Mouse (Mus musculus) spleen, adult 2 months (tissue): Measurements from ENCODE around the gene Gm27029. TPM values are rescaled to one million over a fixed set of nuclear protein-coding genes. Genes with fewer than 3 reads are reported as not detected.

Source experiments
- DNase-seq, 2 experiments: peaks; one replicate each; pipeline versions ENCODE4 v3.0.0 to v3.0.0-alpha.2; 2012 to 2021; ENCODE audit warnings: low spot score in 2 of 2, low read depth in 1 of 2
- H3K27ac ChIP-seq: fragments of 200-500 bp; 2 replicates; pipeline ENCODE4 v1.5.1; 2012; ENCODE audit warnings: low read length, inconsistent platforms; ENCODE audit not compliant: insufficient read depth
- H3K27me3 ChIP-seq: fragments of 200-500 bp; 2 replicates; pipeline ENCODE4 v1.6.1; 2012; ENCODE audit warnings: mild to moderate bottlenecking, moderate library complexity, low read length, inconsistent platforms; ENCODE audit not compliant: control insufficient read depth, insufficient read depth
- H3K36me3 ChIP-seq: fragments of 200-500 bp; 2 replicates; pipeline ENCODE4 v1.6.1; 2012; ENCODE audit warnings: mild to moderate bottlenecking, low read length, inconsistent platforms; ENCODE audit not compliant: control insufficient read depth, insufficient read depth
- H3K4me1 ChIP-seq: fragments of 200-500 bp; 2 replicates; pipeline ENCODE4 v1.6.1; 2011; ENCODE audit warnings: inconsistent platforms; ENCODE audit not compliant: control insufficient read depth, insufficient read depth, insufficient read length
- H3K4me3 ChIP-seq: fragments of 200-500 bp; 2 replicates; pipeline ENCODE4 v1.5.1; 2011; ENCODE audit warnings: mild to moderate bottlenecking, inconsistent platforms; ENCODE audit not compliant: insufficient read depth, insufficient read length; ENCODE audit errors: extremely low read depth
- CTCF ChIP-seq: fragments of 200-500 bp; IDR thresholded peaks from 2 replicates; pipeline ENCODE4 v1.5.1; 2011; ENCODE audit warnings: mild to moderate bottlenecking, inconsistent platforms; ENCODE audit not compliant: insufficient read depth, insufficient read length, insufficient replicate concordance; ENCODE audit errors: extremely low read depth
- POLR2A ChIP-seq: fragments of 200-500 bp; IDR thresholded peaks from 2 replicates; pipeline ENCODE4 v1.6.1; 2011; ENCODE audit warnings: low read depth, low read length, inconsistent platforms
- WGBS: fragments of 180-500 bp; shearing (Covaris S2); methylation state at CpG from one replicate; pipeline ENCODE4 v1.1.7; 2018; 5-methylcytosine and 5-hydroxymethylcytosine counted together
- polyA plus RNA-seq: library from polyadenylated mRNA; depleted of rRNA; stranded (reverse); fragments of >200 nt; gene quantifications from 2 replicates; pipeline ENCODE4 v1.2.3, GENCODE M21; 2012

Gm27029 gene
- polyA plus RNA-seq, 1 experiment = 0.29 TPM

- no peak for DNase-seq
- TF ChIP-seq POLR2A = no peak
- TF ChIP-seq CTCF = no peak
- Histone ChIP-seq H3K27me3 (peaks cover 5% of the 10 kb centered on the region), H3K27ac (peak within 1 kb of the TSS; percentile 41; the same call in 1 of the 2 replicates), H3K4me1 (peaks cover 12% of the 10 kb centered on the region), H3K4me3 (peak within 1 kb of the TSS; percentile 92), H3K36me3 (peaks cover 4% of the 10 kb centered on the region)
- 8% methylated on average over 12 of the region's 12 CpGs for WGBS
Observed at GRCm38 (mm10) chr11:101464211-101465100, 39.9 kb upstream of the Gm27029 start, which contains the start of gene Rnd2. Gene Rnd2 (plus strand): TSS chr11:101464999.

DNA sequence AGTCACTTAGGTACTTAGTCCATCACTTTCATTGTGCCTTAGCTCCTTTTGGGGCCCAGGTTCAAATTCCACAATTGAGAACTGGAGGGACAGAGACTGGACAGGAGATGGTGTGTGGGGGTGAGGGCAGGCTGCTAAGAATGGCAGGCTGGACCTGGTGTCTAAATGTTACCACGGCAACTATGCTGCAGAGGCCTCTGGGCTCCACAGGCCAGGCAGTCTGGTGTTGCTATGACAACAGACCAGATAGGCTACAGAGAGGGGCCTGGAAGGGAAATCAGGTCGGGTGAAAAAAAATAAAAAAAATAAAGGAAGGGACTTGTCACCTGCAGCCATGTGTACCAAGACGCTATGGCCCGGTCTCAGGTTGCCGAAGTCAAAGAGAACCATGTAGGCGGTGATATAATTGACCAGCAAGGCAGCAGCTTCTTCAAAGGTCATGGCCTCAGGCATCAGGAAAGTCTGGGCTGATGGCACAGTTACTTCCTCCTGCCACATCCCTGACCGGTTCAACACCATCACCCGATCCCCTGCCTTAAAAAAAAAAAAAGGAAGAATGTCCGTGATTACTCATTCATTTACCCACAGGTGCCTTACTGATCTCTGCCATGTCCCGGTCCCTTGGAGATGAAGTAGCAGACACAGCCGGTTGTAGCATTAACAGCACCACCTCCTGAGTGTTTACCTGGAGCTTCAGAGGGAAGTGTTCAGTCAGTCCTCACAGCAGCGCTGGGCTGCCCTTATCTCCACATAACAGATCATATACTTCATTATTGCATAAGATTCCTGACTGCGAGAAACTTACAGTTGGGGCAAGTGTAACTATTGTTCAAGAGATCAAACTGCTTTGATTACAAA is 38.2 kb upstream of the Gm27029 start:
- H3K27me3 ChIP-seq = no peaks in the 10 kb centered on the region; the same call in 1 of the 2 replicates
- TF ChIP-seq CTCF (no peak), POLR2A (no peak)
- H3K36me3 ChIP-seq = peaks cover 19% of the 10 kb centered on the region
- DNase-seq = no peak
- WGBS = 30% methylated on average over 13 of the region's 13 CpGs
- no peak overlapping the region for H3K4me3 ChIP-seq
- peaks cover 12% of the 10 kb centered on the region for H3K4me1 ChIP-seq
- no peak overlapping the region for H3K27ac ChIP-seq

DNA sequence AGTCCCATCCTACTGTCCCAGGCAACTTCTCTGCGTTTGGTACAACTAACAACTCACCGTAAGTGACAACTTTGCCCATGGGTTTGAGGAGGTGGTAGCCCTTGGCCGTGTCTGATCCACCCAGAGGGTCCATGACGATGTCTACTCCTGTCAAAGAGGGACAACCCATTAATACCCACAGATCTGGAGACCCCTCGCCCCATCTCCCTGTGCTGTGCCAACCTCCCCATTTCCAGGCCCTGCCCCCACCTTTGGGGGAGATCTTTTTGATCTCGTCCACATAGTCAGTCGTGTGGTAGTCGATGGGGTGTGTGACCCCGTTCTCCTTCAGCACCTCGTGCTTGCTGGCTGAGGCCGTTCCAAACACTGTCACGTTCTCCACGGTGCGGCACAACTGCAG is 37.5 kb upstream of the Gm27029 start:
- H3K27ac ChIP-seq = no peak overlapping the region
- no peaks in the 10 kb centered on the region; the same call in 1 of the 2 replicates for H3K27me3 ChIP-seq
- peaks cover 26% of the 10 kb centered on the region for H3K36me3 ChIP-seq
- TF ChIP-seq POLR2A = no peak
- no peak for TF ChIP-seq CTCF
- H3K4me3 ChIP-seq = no peak overlapping the region
- 91% methylated on average over 14 of the region's 14 CpGs for WGBS
- no peak for DNase-seq
- peaks cover 6% of the 10 kb centered on the region for H3K4me1 ChIP-seq

DNA sequence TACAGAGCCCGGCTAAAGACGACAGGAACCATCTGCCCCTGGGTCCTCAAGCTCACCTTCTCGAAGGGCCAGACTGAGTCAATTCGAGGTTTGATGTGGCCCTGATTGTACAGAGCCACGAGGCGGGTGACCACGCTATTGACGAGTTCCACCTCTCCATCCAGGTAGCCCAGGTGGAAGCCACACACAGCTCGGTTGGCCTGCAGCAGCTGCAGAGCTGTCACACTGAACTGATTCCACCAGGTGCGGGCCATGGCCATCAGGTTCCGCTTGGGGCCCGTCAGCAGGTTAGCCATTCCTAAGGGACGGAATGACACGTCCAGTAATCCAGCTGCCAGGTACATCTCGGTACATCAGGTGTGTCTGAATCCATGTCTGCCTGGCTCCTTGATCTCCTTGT is 35.7 kb upstream of the Gm27029 start:
- no peak overlapping the region for H3K4me3 ChIP-seq
- no peak overlapping the region for H3K27ac ChIP-seq
- TF ChIP-seq CTCF = no peak
- TF ChIP-seq POLR2A = no peak
- peaks cover 33% of the 10 kb centered on the region for H3K36me3 ChIP-seq
- H3K4me1 ChIP-seq = peaks cover 6% of the 10 kb centered on the region; the same call in 1 of the 2 replicates
- no peak for DNase-seq
- 89% methylated on average over 15 of the region's 15 CpGs for WGBS
- H3K27me3 ChIP-seq = no peaks in the 10 kb centered on the region

DNA sequence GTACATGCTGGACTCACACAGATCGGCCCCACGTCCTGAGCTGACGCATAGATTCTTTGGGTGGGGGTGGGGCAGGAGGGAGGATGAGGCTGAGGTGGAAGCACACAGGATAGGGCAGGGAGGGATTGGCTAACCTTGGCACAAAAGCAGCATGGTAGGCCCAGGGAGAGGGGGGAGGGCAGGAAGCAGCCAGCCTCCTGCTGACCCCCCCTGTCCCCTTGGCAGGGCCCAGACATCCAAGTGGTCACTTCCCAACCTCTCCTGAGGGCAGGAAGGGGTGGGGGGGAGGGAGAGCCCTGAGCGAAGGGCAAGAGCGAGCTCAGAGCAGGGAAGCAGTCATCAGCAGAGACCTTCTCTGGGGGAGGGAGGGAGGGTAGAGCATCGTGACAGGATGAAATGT is 35.1 kb upstream of the Gm27029 start:
- no peak for TF ChIP-seq CTCF
- no peak for TF ChIP-seq POLR2A
- peaks cover 33% of the 10 kb centered on the region for H3K36me3 ChIP-seq
- 0 out of 2 replicates have a peak, but pooled peaks cover 2% of the 10 kb centered on the region for H3K4me1 ChIP-seq
- H3K27me3 ChIP-seq = no peaks in the 10 kb centered on the region
- H3K4me3 ChIP-seq = no peak overlapping the region
- no peak for DNase-seq
- no peak overlapping the region for H3K27ac ChIP-seq
- 94% methylated on average over 6 of the region's 6 CpGs for WGBS

GRCm38 (mm10) chr11:101458217-101458616 is 33.6 kb upstream of the Gm27029 start:
- H3K27me3 ChIP-seq = no peaks in the 10 kb centered on the region
- H3K4me3 ChIP-seq = no peak overlapping the region
- H3K27ac ChIP-seq = no peak overlapping the region
- no peaks in the 10 kb centered on the region for H3K4me1 ChIP-seq
- DNase-seq = no peak
- peaks cover 33% of the 10 kb centered on the region for H3K36me3 ChIP-seq
- 92% methylated on average over 12 of the region's 12 CpGs for WGBS
- TF ChIP-seq POLR2A = no peak
